Mouse (Mus musculus) C2C12 (cell line): ENCODE measurements around the gene Lgals3bp.

Source experiments
- CTCF ChIP-seq: IDR thresholded peaks from one replicate; pipeline ENCODE4 v1.5.1; 2011; ENCODE audit not compliant: control insufficient read depth, insufficient read depth, insufficient read length
- FOSL1 ChIP-seq: IDR thresholded peaks from one replicate; pipeline ENCODE4 v1.8.0; 2011; ENCODE audit warnings: mild to moderate bottlenecking, low read length; ENCODE audit not compliant: poor library complexity, insufficient read depth, severe bottlenecking
- MAX ChIP-seq: IDR thresholded peaks from one replicate; pipeline ENCODE4 v1.6.1; 2011; ENCODE audit warnings: mild to moderate bottlenecking, control low read depth
- MYOD1 ChIP-seq: IDR thresholded peaks from one replicate; pipeline ENCODE4 v1.6.1; 2011; ENCODE audit warnings: low read depth; ENCODE audit not compliant: control insufficient read depth, insufficient read length
- MYOG ChIP-seq: IDR thresholded peaks from one replicate; pipeline ENCODE4 v1.6.1; 2011; ENCODE audit not compliant: control insufficient read depth, insufficient read length; ENCODE audit errors: extremely low read depth
- USF1 ChIP-seq: IDR thresholded peaks from one replicate; pipeline ENCODE4 v1.6.1; 2011; ENCODE audit warnings: low read depth, mild to moderate bottlenecking, control low read depth, moderate library complexity

DNA sequence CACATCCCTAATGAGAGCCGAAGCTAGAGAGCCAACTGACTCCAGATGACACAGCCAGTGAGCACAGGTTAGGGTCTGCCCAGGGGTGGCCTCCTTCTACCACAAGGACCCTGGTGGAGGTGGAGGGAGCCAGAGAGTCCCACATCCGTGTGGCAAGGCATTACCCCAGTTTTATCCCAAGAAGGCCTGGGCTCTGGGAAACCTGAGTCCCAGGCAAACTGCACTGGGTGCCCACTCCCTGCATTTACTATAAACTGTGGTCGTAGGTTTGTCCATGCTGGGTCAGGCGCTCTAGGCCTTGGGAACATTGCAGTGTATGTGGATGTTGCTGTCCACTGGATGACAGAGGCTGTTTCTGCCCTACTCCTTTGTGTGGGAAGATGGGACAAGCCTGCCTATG lies 697 bp downstream of the Lgals3bp start:
- TF ChIP-seq CTCF (no peak), MAX (no peak), USF1 (no peak), FOSL1 (no peak), MYOD1 (no peak), MYOG (no peak)
